Mouse (Mus musculus) MEL-GATA-1-ER (cell line): Measurements from ENCODE around the gene Foxp4.

Experiments
- DNase-seq: peaks from one replicate; pipeline ENCODE4 v3.0.0-alpha.2; 2012; ENCODE audit warnings: low read depth; ENCODE audit errors: extremely low read depth

Foxp4 gene

GRCm38 (mm10) chr17:47924383-47925339, at the start of gene Foxp4:
Gene Foxp4, minus strand, starts transcription at chr17:47924645.
- DNase-seq, result peak; percentile 86

GRCm38 (mm10) chr17:47973563-47974472, 49.4 kb upstream of the Foxp4 start:
- DNase-seq, result no peak

GRCm38 (mm10) chr17:47965885-47966505, 41.5 kb upstream of the Foxp4 start:
- DNase-seq, result no peak

GRCm38 (mm10) chr17:47958046-47958790, 33.8 kb upstream of the Foxp4 start:
- no peak for DNase-seq

- DNase-seq, result no peak
Observed at GRCm38 (mm10) chr17:47956486-47956885, 32.0 kb upstream of the Foxp4 start.

- no peak for DNase-seq
Observed at GRCm38 (mm10) chr17:47955054-47955741, 30.8 kb upstream of the Foxp4 start.

GRCm38 (mm10) chr17:47953231-47953630, 28.8 kb upstream of the Foxp4 start:
- DNase-seq, result no peak

GRCm38 (mm10) chr17:47952368-47953081, 28.1 kb upstream of the Foxp4 start:
- no peak for DNase-seq

GRCm38 (mm10) chr17:47951452-47951851, 27.0 kb upstream of the Foxp4 start:
- no peak for DNase-seq

- no peak for DNase-seq
Observed at GRCm38 (mm10) chr17:47950831-47951230, 26.4 kb upstream of the Foxp4 start.

GRCm38 (mm10) chr17:47949441-47949840, 25.0 kb upstream of the Foxp4 start:
- no peak for DNase-seq

- DNase-seq, result no peak
Observed at GRCm38 (mm10) chr17:47948753-47949152, 24.3 kb upstream of the Foxp4 start.

- no peak for DNase-seq
Observed at GRCm38 (mm10) chr17:47946921-47947420, 22.5 kb upstream of the Foxp4 start.

- no peak for DNase-seq
Observed at GRCm38 (mm10) chr17:47946111-47946510, 21.7 kb upstream of the Foxp4 start.

GRCm38 (mm10) chr17:47943103-47943870, 18.8 kb upstream of the Foxp4 start:
- peak; percentile 46 for DNase-seq

- no peak for DNase-seq
Observed at GRCm38 (mm10) chr17:47942008-47942407, 17.6 kb upstream of the Foxp4 start.

GRCm38 (mm10) chr17:47938839-47939238, 14.4 kb upstream of the Foxp4 start:
- DNase-seq, result peak; percentile 15

GRCm38 (mm10) chr17:47937926-47938600, 13.6 kb upstream of the Foxp4 start:
- peak; percentile 15 for DNase-seq
